Comparison of ENCODE assay signal across 14 mouse cellular contexts in genomic region chr7:125470901-125471300, GRCm38 (mm10).
"Had no signal": no experiment of that assay in that cellular context is flagged by ENCODE, and none has a peak within 500 bp of the region (broad histone marks: within the 10 kb centered on the region; RNA-seq: fewer than 3 reads in every experiment).

No protein-coding gene starts in this region.

- DNase-seq: kidney, adult 11 months; kidney, postnatal 10 days; kidney, postnatal 4 days; lung, postnatal 14 days; right cerebral cortex, postnatal 14 days had no signal

- H3K9me3 ChIP-seq: limb, embryonic 10.5 days; lung, embryonic 15.5 days; megakaryocyte, embryonic 14.5 days; midbrain, embryonic 15.5 days; neural tube, embryonic 13.5 days; stomach, embryonic 15.5 days had no signal

- ATAC-seq: midbrain, embryonic 15.5 days had no signal

- H3K27ac ChIP-seq: layer of hippocampus, adult 2 months; limb, embryonic 10.5 days; macrophage; midbrain, embryonic 15.5 days; neural tube, embryonic 13.5 days had no signal

- H3K4me3 ChIP-seq: layer of hippocampus, adult 2 months; limb, embryonic 10.5 days; lung, embryonic 15.5 days; midbrain, embryonic 15.5 days; neural tube, embryonic 13.5 days; stomach, embryonic 15.5 days had no signal

- H3K9ac ChIP-seq: lung, embryonic 15.5 days; midbrain, embryonic 15.5 days; neural tube, embryonic 13.5 days; stomach, embryonic 15.5 days had no signal

- H3K27me3 ChIP-seq: lung, embryonic 15.5 days; megakaryocyte, embryonic 14.5 days; midbrain, embryonic 15.5 days; neural tube, embryonic 13.5 days; stomach, embryonic 15.5 days had no signal

- H3K4me2 ChIP-seq: lung, embryonic 15.5 days; midbrain, embryonic 11.5 days; midbrain, embryonic 15.5 days; neural tube, embryonic 13.5 days; stomach, embryonic 15.5 days had no signal
